In genomic region chr13:58761003-58761630, GRCm38 (mm10) we compare ENCODE assay signal across 35 mouse cellular contexts. TPM values are rescaled to one million over a fixed set of nuclear protein-coding genes. Genes with fewer than 3 reads are reported as not detected.
"Had no signal": no experiment of that assay in that cellular context is flagged by ENCODE, and none has a peak within 500 bp of the region (broad histone marks: within the 10 kb centered on the region; RNA-seq: fewer than 3 reads in every experiment).

No protein-coding gene starts in this region.

- H3K9ac ChIP-seq: heart, embryonic 12.5 days; heart, embryonic 13.5 days; heart, embryonic 15.5 days; hindbrain, embryonic 12.5 days; hindbrain, embryonic 13.5 days; hindbrain, embryonic 14.5 days; hindbrain, embryonic 15.5 days; intestine, embryonic 15.5 days; kidney, embryonic 15.5 days had no signal

- H3K9me3 ChIP-seq: heart, embryonic 10.5 days; heart, embryonic 12.5 days; heart, embryonic 13.5 days; heart, embryonic 15.5 days; hindbrain, embryonic 10.5 days; hindbrain, embryonic 12.5 days; hindbrain, embryonic 13.5 days; hindbrain, embryonic 15.5 days; intestine, embryonic 15.5 days; kidney, embryonic 15.5 days had no signal

- H3K4me3 ChIP-seq: heart, adult 2 months; heart, embryonic 10.5 days; heart, embryonic 12.5 days; heart, embryonic 13.5 days; heart, embryonic 15.5 days; hindbrain, embryonic 10.5 days; hindbrain, embryonic 12.5 days; hindbrain, embryonic 13.5 days; hindbrain, embryonic 15.5 days; intestine, embryonic 15.5 days; kidney, embryonic 15.5 days; layer of hippocampus, adult 2 months had no signal

- H3K4me2 ChIP-seq: heart, embryonic 11.5 days; heart, embryonic 12.5 days; heart, embryonic 13.5 days; heart, embryonic 15.5 days; hindbrain, embryonic 12.5 days; hindbrain, embryonic 13.5 days; hindbrain, embryonic 14.5 days; hindbrain, embryonic 15.5 days; intestine, embryonic 15.5 days; kidney, embryonic 15.5 days had no signal

- H3K36me3 ChIP-seq: heart, embryonic 10.5 days; heart, embryonic 12.5 days; heart, embryonic 13.5 days; heart, embryonic 15.5 days; hindbrain, embryonic 10.5 days; hindbrain, embryonic 12.5 days; hindbrain, embryonic 13.5 days; hindbrain, embryonic 15.5 days; intestine, embryonic 15.5 days; kidney, embryonic 15.5 days had no signal

- H3K4me1 ChIP-seq: heart, embryonic 10.5 days; heart, embryonic 12.5 days; heart, embryonic 13.5 days; heart, embryonic 15.5 days; hindbrain, embryonic 12.5 days; hindbrain, embryonic 13.5 days; hindbrain, embryonic 15.5 days; intestine, embryonic 15.5 days; kidney, embryonic 15.5 days had no signal

- H3K27me3 ChIP-seq: heart, embryonic 12.5 days; heart, embryonic 13.5 days; heart, embryonic 15.5 days; hindbrain, embryonic 12.5 days; hindbrain, embryonic 13.5 days; hindbrain, embryonic 15.5 days; intestine, embryonic 15.5 days; kidney, embryonic 15.5 days had no signal

- ATAC-seq: hindbrain, embryonic 16.5 days; hindbrain, postnatal 0 days; inflammation-experienced regulatory T-cells, adult 6 months; intestine, embryonic 15.5 days; intestine, embryonic 16.5 days had no signal

- H3K27ac ChIP-seq: heart, adult 2 months; heart, embryonic 10.5 days; heart, embryonic 13.5 days; heart, embryonic 15.5 days; hindbrain, embryonic 10.5 days; hindbrain, embryonic 12.5 days; hindbrain, embryonic 13.5 days; hindbrain, embryonic 14.5 days; hindbrain, embryonic 15.5 days; hindbrain, postnatal 0 days; intestine, embryonic 15.5 days; kidney, embryonic 15.5 days; kidney, postnatal 0 days; layer of hippocampus, adult 2 months had no signal

- DNase-seq: heart, adult 2 months; heart, postnatal 10 days; heart, postnatal 14 days; heart, postnatal 36 days; kidney, adult 11 months; kidney, adult 18-20 months; kidney, adult 2 months; kidney, adult 8-10 months; kidney, adult 9 months; kidney, postnatal 10 days; kidney, postnatal 14 days; kidney, postnatal 25 days; kidney, postnatal 36 days; kidney, postnatal 4 days; layer of hippocampus, adult 9-11 months; layer of hippocampus, postnatal 36 days had no signal

RNA-seq across cellular contexts. Expression of gene Ntrk2, which starts 45.3 kb away (rescaled TPM):
- total RNA-seq: hematopoietic stem cell, adult 5-6 weeks had no signal
